Mouse (Mus musculus) G1E (cell line): Measurements from ENCODE around the gene Btbd17. TPM values are rescaled to one million over a fixed set of nuclear protein-coding genes. Genes with fewer than 3 reads are reported as not detected.
A peak's percentile ranks its signal among the peaks of the same experiment; 100 is the strongest.

Experiments used
- ATAC-seq: 2 replicates; pipeline ENCODE4 v1.8.0; 2016; ENCODE audit warnings: mild to moderate bottlenecking; ENCODE audit not compliant: insufficient number of reproducible peaks, poor library complexity, low FRiP score, severe bottlenecking; ENCODE audit errors: extremely low read depth
- DNase-seq: peaks from one replicate; pipeline ENCODE4 v3.0.0; 2012; ENCODE audit warnings: low spot score
- H3K27me3 ChIP-seq: 2 replicates; pipeline ENCODE4 v1.6.1; 2012; ENCODE audit warnings: mild to moderate bottlenecking, low read length, inconsistent platforms; ENCODE audit not compliant: insufficient read depth
- H3K36me3 ChIP-seq: replicated peaks from 2 replicates; pipeline ENCODE3; 2012; ENCODE audit warnings: mild to moderate bottlenecking, inconsistent platforms
- H3K4me1 ChIP-seq: 2 replicates; pipeline ENCODE4 v1.6.1; 2012; ENCODE audit warnings: low read depth, low read length, inconsistent platforms, mixed read lengths; ENCODE audit not compliant: insufficient read depth
- H3K4me3 ChIP-seq: 2 replicates; pipeline ENCODE4 v1.5.1; 2012; ENCODE audit warnings: low read depth, mild to moderate bottlenecking, inconsistent platforms, low read length, moderate library complexity, mixed read lengths
- H3K9me3 ChIP-seq: replicated peaks from 2 replicates; pipeline ENCODE4 v1.6.1; 2012; ENCODE audit warnings: inconsistent platforms
- CTCF ChIP-seq: IDR thresholded peaks from 2 replicates; pipeline ENCODE4 v1.5.1; 2012; ENCODE audit warnings: low read depth, low read length, inconsistent platforms, mixed read lengths
- GATA1 ChIP-seq: IDR thresholded peaks from 2 replicates; pipeline ENCODE4 v1.6.1; 2012; ENCODE audit warnings: borderline replicate concordance, low read length, inconsistent platforms, mixed read lengths
- GATA2 ChIP-seq: IDR thresholded peaks from 2 replicates; pipeline ENCODE4 v1.6.1; 2012; ENCODE audit warnings: low read depth, low read length, inconsistent platforms, borderline replicate concordance
- POLR2AphosphoS5 ChIP-seq: IDR thresholded peaks from 2 replicates; pipeline ENCODE4 v1.6.1; 2012; ENCODE audit warnings: low read depth, low read length, inconsistent platforms; ENCODE audit not compliant: insufficient replicate concordance
- TAL1 ChIP-seq: conservative IDR thresholded peaks from 2 replicates; pipeline ENCODE4 v1.6.1; 2012; ENCODE audit warnings: low read depth, low read length, inconsistent platforms, mixed read lengths
- polyA plus RNA-seq: library from polyadenylated mRNA; stranded (reverse); fragments of >175 nt; gene quantifications from 2 replicates; pipeline ENCODE4 v1.2.3, GENCODE M21; 2012
- total RNA-seq, 2 experiments: library from RNA; stranded (forward) in 1 of 2; stranded (reverse) in 1 of 2; fragments of 200-1000 nt in 1 of 2; fragments of >200 nt in 1 of 2; fragmentation: Nextera tagmentation in 1 of 2; gene quantifications; 2 replicates each; pipeline ENCODE4 v1.2.3; 2014 to 2017

Btbd17 gene
- total and polyA plus RNA-seq, 3 experiments, result 0.11 TPM; not detected in 2

DNA sequence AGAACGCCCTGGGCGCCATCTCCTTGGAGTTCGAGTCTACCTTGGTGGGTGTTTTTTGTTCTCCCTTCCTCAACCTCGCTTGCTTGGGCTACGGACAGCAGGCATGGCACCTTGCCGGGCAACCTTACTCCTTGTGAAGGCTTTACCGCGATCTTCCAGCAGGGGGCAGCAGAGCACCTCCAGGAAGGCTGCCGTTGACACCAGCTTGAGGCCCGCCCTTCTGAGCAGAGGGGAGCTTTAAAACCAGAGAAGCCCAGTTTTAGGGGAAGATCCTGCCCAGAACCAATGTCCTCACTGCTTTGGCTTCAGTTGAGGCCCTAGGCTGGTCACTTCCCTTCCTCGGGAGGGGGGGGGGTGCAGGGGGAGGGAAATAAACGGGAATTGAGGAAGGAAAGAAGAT, 50.6 kb downstream of the Btbd17 start:
- TF ChIP-seq CTCF, result peak; percentile 48
- no peak for TF ChIP-seq GATA2
- H3K9me3 ChIP-seq, result peaks cover 40% of the 10 kb centered on the region
- H3K4me1 ChIP-seq, result no peaks in the 10 kb centered on the region
- H3K36me3 ChIP-seq, result no peaks in the 10 kb centered on the region
- ATAC-seq (no peak), DNase-seq (peak; percentile 12)
- no peaks in the 10 kb centered on the region for H3K27me3 ChIP-seq
- no peak overlapping the region for H3K4me3 ChIP-seq

DNA sequence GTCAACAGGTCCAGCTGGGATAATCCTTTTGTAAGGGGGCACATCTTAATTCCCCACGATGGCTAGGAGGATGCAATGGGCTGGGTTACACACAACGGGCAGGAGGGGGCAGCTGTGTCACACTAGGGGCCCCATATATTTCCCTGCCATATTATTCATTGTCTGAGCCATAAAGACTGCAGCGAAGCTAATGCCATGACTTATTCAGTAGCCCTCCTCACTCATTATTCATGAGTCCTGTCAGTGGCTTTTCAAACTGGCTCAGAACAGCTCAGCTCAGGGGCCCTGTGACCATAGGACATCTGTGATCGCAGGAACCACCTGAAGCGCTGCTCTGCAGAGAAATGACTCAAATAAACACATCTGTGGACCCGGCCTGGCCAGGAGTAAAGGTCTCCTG, 54.3 kb downstream of the Btbd17 start:
- TF ChIP-seq GATA1, result no peak
- no peak for TF ChIP-seq TAL1
- TF ChIP-seq CTCF, result no peak
- no peak for TF ChIP-seq GATA2
- no peak for TF ChIP-seq POLR2AphosphoS5
- Histone ChIP-seq H3K36me3 (no peaks in the 10 kb centered on the region), H3K4me1 (no peaks in the 10 kb centered on the region), H3K9me3 (peaks cover 54% of the 10 kb centered on the region), H3K27me3 (no peaks in the 10 kb centered on the region), H3K4me3 (no peak overlapping the region)
- no peak for DNase-seq
- ATAC-seq, result no peak

Other genes with a start within 250 kb of the Btbd17 start
- gene Rpl38, start 127.4 kb downstream of the Btbd17 start, total RNA-seq (2014; fragmentation: Nextera tagmentation), result 841 and 875 TPM in 2 replicates
- 2,691 and 2,853 TPM in 2 replicates for gene Rpl38, start 127.4 kb downstream of the Btbd17 start, total RNA-seq (2017)
- 272 and 420 TPM in 2 replicates for gene Rpl38, start 127.4 kb downstream of the Btbd17 start, polyA plus RNA-seq
- 0.38 and 0.87 TPM in 2 replicates for gene Ttyh2, start 120.5 kb downstream of the Btbd17 start, total RNA-seq (2014; fragmentation: Nextera tagmentation)
- 2.0 and 2.9 TPM in 2 replicates for gene Ttyh2, start 120.5 kb downstream of the Btbd17 start, total RNA-seq (2017)
- gene Ttyh2, start 120.5 kb downstream of the Btbd17 start, polyA plus RNA-seq, result 0.47 and 0.74 TPM in 2 replicates
- gene Dnaic2, start 68.5 kb downstream of the Btbd17 start, total RNA-seq (2014; fragmentation: Nextera tagmentation), result not detected in 2 replicates
- gene Dnaic2, start 68.5 kb downstream of the Btbd17 start, total RNA-seq (2017), result 0.06 TPM in 1 of 2 replicates, not detected in the other
- not detected in 2 replicates for gene Dnaic2, start 68.5 kb downstream of the Btbd17 start, polyA plus RNA-seq
- not detected in 2 replicates for gene Kif19a, start 30.6 kb downstream of the Btbd17 start, total RNA-seq (2014; fragmentation: Nextera tagmentation)
- gene Kif19a, start 30.6 kb downstream of the Btbd17 start, total RNA-seq (2017), result 0.12 TPM in 1 of 2 replicates, not detected in the other
- gene Kif19a, start 30.6 kb downstream of the Btbd17 start, polyA plus RNA-seq, result not detected in 2 replicates
- not detected in 2 replicates for gene Gpr142, start 3.0 kb upstream of the Btbd17 start, total RNA-seq (2014; fragmentation: Nextera tagmentation)
- gene Gpr142, start 3.0 kb upstream of the Btbd17 start, total RNA-seq (2017), result 0.22 TPM in 1 of 2 replicates, not detected in the other
- not detected in 2 replicates for gene Gpr142, start 3.0 kb upstream of the Btbd17 start, polyA plus RNA-seq
- not detected in 2 replicates for gene Gprc5c, start 55.2 kb upstream of the Btbd17 start, total RNA-seq (2014; fragmentation: Nextera tagmentation)
- gene Gprc5c, start 55.2 kb upstream of the Btbd17 start, total RNA-seq (2017), result 0.22 and 0.23 TPM in 2 replicates
- not detected in 2 replicates for gene Gprc5c, start 55.2 kb upstream of the Btbd17 start, polyA plus RNA-seq
- not detected in 2 replicates for gene Cd300a, start 94.1 kb upstream of the Btbd17 start, total RNA-seq (2014; fragmentation: Nextera tagmentation)
- gene Cd300a, start 94.1 kb upstream of the Btbd17 start, total RNA-seq (2017), result 0.06 and 0.11 TPM in 2 replicates
- 0.01 TPM in 1 of 2 replicates, not detected in the other for gene Cd300a, start 94.1 kb upstream of the Btbd17 start, polyA plus RNA-seq
- not detected in 2 replicates for gene Cd300lb, start 138.4 kb upstream of the Btbd17 start, total RNA-seq (2014; fragmentation: Nextera tagmentation)
- gene Cd300lb, start 138.4 kb upstream of the Btbd17 start, total RNA-seq (2017), result 0.16 TPM in 1 of 2 replicates, not detected in the other
- not detected in 2 replicates for gene Cd300lb, start 138.4 kb upstream of the Btbd17 start, polyA plus RNA-seq
- gene Cd300c, start 173.2 kb upstream of the Btbd17 start, total RNA-seq (2014; fragmentation: Nextera tagmentation), result not detected in 2 replicates
- gene Cd300c, start 173.2 kb upstream of the Btbd17 start, total RNA-seq (2017), result not detected in 2 replicates
- gene Cd300c, start 173.2 kb upstream of the Btbd17 start, polyA plus RNA-seq, result not detected in 2 replicates
- not detected in 2 replicates for gene Cd300ld, start 194.0 kb upstream of the Btbd17 start, total RNA-seq (2014; fragmentation: Nextera tagmentation)
- gene Cd300ld, start 194.0 kb upstream of the Btbd17 start, total RNA-seq (2017), result 0.27 and 0.52 TPM in 2 replicates
- not detected in 2 replicates for gene Cd300ld, start 194.0 kb upstream of the Btbd17 start, polyA plus RNA-seq
- not detected in 2 replicates for gene Cd300c2, start 205.9 kb upstream of the Btbd17 start, total RNA-seq (2014; fragmentation: Nextera tagmentation)
- gene Cd300c2, start 205.9 kb upstream of the Btbd17 start, total RNA-seq (2017), result 0.41 and 0.76 TPM in 2 replicates
- gene Cd300c2, start 205.9 kb upstream of the Btbd17 start, polyA plus RNA-seq, result not detected in 2 replicates
- not detected in 2 replicates for gene Cd300ld2, start 220.2 kb upstream of the Btbd17 start, total RNA-seq (2014; fragmentation: Nextera tagmentation)
- 0.16 and 0.35 TPM in 2 replicates for gene Cd300ld2, start 220.2 kb upstream of the Btbd17 start, total RNA-seq (2017)
- not detected in 2 replicates for gene Cd300ld2, start 220.2 kb upstream of the Btbd17 start, polyA plus RNA-seq
- not detected in 2 replicates for gene Cd300ld4, start 231.1 kb upstream of the Btbd17 start, total RNA-seq (2014; fragmentation: Nextera tagmentation)
- 0.23 TPM in 1 of 2 replicates, not detected in the other for gene Cd300ld4, start 231.1 kb upstream of the Btbd17 start, total RNA-seq (2017)
- gene Cd300ld4, start 231.1 kb upstream of the Btbd17 start, polyA plus RNA-seq, result not detected in 2 replicates
- not detected in 2 replicates for gene Cd300ld5, start 241.8 kb upstream of the Btbd17 start, total RNA-seq (2014; fragmentation: Nextera tagmentation)
- 10.2 and 11.4 TPM in 2 replicates for gene Cd300ld5, start 241.8 kb upstream of the Btbd17 start, total RNA-seq (2017)
- not detected in 2 replicates for gene Cd300ld5, start 241.8 kb upstream of the Btbd17 start, polyA plus RNA-seq